Mouse (Mus musculus): Measurements from ENCODE around the gene Ccdc149.

GRCm38 (mm10) chr5:52351561-52351960, 119.8 kb downstream of the Ccdc149 start:
- TF ChIP-seq CHD2 (IDR thresholded peaks at IDR 0.05; ENCODE audit: low read length) (no peak), JUND (conservative IDR thresholded peaks at IDR 0.05; ENCODE audit: low read depth, low read length) (no peak), ZC3H11A (IDR thresholded peaks at IDR 0.05; ENCODE audit: low read depth, low read length) (no peak), MXI1 (IDR thresholded peaks at IDR 0.05; ENCODE audit: low read depth, low read length) (no peak)
